ENCODE assay signal across 12 mouse cellular contexts in the genomic region with DNA sequence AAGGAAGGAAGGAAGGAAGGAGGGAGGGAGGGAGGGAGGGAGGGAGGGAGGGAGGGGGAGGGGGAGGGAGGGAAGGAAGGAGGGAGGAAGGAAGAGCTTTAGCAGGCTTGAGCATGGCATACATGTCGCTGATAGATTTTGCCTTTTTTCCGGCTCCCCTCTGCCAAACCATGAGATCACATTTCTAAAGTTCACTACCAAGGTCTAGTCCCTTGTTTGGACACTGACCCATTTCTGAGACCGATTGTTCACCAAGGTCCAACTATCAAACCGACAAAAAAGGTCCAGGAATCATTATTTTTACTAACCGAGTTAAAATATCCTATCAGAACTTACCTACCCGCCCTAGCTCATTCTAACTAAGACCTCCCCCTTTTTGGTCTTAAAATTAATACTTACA.
DNase-seq lines count a peak whose midpoint lies in the region.
"Had no signal": no experiment of that assay in that cellular context is flagged by ENCODE, and none has a peak within 500 bp of the region (broad histone marks: within the 10 kb centered on the region; RNA-seq: fewer than 3 reads in every experiment).

No protein-coding gene starts in this region.

- intact Hi-C loops in left cerebral cortex, postnatal 4 days (cut with DNase I), result no loop called here

- DNase-seq in adrenal gland, adult 2 months, result peak; percentile 54
- DNase-seq in adrenal gland, adult 18-20 months (ENCODE audit: low spot score in 2 of 2), result no peak
- peak; percentile 25 for DNase-seq in adrenal gland, postnatal 14 days
- DNase-seq in adrenal gland, adult 8-10 months, result no peak
- DNase-seq in adrenal gland, postnatal 36 days, result peak; percentile 24 to 35
- no peak for DNase-seq in left cerebral cortex, postnatal 4 days
- DNase-seq: cerebellum, adult 11-12 months; cerebellum, adult 2 months; cerebellum, adult 9-10 months; cerebellum, postnatal 10 days; cerebellum, postnatal 25 days; forebrain, postnatal 0 days had no signal

Comparison
In these comparisons a context has a peak if more than half of its experiments do, and no peak if none do; other contexts are left out.
1. DNase-seq: peak in adrenal gland, adult 2 months (single experiment), adrenal gland, postnatal 14 days (single experiment) and adrenal gland, postnatal 36 days (2 of 2); none in adrenal gland, adult 18-20 months (0 of 2), adrenal gland, adult 8-10 months (single experiment) and left cerebral cortex, postnatal 4 days (single experiment).